Mouse (Mus musculus) regulatory T cell (primary cell): ENCODE results near the gene Tmem210.

Experiments used
- in situ Hi-C: fragments of 300-600 bp; cut with MboI, MseI; formaldehyde crosslinking; loops from one replicate; pipeline ENCODE4 v1.15.1; 2025; ENCODE audit warnings: high pct_unique_total_duplicates

The Tmem210 gene

DNA sequence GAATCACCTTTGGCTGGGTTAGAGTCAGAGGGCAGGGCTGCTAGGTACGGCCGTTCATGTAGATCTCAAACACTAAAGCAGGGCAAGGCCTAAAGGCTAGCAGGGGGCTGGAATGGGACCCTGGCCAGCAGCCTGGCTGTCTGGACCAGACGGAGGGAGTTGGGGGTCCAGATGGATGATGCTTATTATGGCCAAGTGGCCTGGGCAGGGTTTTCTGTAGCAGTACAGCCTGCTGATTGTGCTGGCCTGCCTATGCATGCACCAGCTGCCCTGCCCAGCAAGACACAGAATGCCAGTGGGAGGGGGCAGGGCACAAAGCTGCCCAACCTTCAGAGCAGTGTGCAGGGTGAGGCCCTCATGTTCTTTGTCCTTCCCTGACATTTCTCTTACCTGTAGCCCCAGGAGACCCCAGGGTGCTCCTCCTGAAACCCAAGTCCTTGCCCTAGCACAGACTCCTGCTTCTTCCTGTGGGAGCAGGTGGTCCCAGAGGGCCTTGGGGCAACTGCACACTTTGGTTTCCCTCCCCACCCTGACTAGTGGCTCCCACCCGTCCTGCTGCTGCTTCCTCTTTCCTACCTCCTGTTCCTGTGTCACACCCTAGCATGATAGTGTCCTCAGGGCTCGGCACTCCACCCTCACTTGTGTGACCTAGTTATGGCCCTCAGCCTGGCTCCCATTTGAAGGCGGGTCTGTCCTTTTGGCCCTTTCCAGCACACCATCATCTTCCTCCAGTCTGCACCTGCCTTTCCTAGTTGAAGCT is 21.9 kb upstream of the Tmem210 start:
- in situ Hi-C loops, result no loop called here

DNA sequence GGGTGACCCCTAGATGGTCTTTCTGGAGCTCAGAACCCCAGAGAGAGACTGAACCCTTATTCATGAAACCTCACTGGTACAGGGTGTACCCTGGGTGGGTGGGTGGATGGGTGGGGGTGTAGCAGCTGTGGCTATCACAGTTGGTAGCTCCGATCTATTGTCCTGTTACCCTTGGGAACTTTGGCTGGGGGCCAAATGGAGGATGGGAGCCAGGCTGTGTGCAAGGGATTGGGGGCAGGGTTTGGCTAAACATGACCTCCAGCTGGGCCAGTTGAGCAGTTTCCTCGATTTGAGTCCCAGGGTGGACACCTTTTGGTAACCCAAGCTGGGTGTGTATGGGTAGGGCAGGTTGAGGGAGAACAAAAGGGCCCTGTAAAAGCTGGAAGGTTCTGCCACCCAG is 21.2 kb upstream of the Tmem210 start:
- in situ Hi-C loops, result no loop called here

DNA sequence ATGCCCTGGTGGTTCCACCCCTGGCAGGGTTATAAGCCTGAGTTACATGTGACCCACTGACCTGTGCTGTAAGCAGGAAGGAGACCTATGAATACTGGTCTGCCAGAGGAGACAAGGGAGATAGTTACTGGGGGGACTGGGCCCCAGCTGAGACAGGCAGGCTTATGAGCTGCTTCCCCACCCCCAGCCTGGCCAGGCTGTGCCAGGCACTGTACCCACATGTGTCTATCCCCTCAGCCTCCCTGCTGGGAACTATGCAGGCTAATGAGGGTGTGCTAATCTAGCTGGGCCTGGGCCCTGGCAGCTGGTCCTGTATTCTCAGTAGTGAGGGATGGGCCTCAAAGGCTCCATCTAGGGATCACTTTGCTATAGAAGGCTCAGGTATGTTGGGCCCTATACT is 20.7 kb upstream of the Tmem210 start:
- in situ Hi-C loops, result no loop called here

DNA sequence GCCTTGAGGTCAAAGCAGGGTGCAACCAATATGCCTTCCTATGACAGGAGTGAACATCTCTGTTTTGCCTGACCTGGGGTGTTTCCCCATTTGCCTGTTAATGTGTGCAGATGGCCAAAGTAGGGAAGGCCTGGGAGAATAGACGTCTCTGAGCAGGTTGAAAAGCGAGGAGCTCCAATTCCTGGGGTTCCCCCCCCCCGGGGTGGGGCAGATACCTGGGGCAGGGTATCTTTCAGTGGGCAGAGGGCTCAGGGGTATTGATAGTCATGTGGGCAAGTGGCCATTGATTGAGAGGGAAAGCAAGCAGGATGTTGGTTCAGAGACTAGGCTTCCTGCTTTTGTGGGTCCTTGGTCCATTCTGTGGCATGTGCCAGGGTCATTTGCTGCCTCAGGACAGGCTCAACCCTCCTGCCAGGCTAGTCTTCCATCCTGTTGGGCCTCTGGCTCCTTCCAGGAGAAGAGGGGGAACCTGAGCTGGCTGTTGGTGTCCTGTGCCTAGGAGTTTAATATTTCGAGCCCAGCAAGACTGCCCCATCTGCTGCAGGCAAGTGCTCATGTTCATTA is 20.1 kb upstream of the Tmem210 start:
- in situ Hi-C loops, result no loop called here

DNA sequence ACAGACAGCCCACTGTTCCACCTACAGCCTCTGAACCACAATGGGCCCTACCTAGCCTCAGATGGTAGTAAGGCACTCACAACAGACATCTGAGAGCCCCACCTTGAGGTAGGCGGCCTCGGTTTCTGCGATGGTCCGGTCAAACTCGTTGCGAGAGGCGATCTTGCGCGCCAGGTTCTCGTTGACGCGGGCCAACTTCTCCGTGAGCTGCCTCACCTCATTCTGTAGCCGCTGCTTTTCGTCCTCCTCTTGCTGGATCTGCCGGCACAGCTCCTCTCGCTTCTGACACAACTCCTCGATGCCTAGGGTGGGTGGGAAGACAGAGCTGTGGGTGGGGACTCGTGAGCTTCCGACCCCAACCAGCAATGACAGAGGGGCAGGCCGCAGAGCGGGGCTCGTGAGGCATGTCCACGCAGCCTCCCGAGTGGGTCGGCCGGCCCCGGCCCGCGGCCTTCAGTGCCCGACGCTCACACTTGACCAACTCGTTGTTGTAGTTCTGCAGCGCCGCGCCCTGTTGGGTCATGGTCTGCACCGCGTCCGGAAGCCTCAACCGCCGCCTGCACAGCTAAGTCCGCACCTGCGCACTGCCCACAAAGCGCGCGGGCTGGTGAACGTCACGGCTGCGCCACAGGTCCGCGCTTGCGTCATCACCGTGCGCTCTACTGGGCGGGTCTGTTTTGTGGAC is 16.0 kb upstream of the Tmem210 start, which contains the start of the genes Ssna1 and Anapc2:
Gene Ssna1, minus strand, starts transcription at position 612 of the 685 bp plus-strand sequence.
Gene Anapc2, plus strand, starts transcription at position 652 of the 685 bp plus-strand sequence.
- in situ Hi-C loops, result no loop called here

DNA sequence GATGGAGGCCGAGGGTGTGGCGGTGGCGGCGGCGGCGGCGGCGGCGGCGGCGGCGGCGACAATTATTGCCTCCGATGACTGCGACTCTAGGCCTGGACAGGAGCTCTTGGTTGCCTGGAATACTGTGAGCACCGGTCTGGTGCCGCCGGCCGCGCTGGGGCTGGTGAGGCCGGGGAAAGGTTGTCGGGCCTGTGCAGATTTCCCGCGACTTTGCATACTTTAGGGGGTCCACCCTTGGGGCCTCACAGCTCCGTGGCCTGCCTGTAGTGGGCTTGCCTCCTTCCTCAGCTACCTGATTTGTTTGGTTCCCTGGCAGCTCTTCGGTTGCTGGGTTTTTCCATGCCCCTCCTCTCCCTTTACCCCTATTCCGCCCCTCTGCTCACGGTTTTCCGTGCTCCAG is 15.4 kb upstream of the Tmem210 start:
- in situ Hi-C loops, result no loop called here

DNA sequence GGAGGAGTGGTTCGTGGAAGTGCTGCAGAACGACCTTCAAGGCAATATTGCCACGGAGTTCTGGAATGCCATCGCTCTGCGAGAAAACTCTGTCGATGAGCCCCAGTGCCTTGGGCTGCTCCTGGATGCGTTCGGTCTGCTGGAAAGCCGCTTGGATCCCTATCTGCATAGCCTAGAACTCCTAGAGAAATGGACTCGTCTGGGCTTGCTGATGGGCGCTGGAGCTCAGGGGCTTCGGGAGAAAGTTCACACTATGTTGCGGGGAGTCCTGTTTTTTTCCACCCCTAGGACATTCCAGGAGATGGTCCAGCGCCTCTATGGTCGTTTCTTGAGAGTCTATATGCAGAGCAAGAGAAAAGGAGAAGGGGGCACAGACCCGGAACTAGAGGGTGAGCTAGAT is 14.9 kb upstream of the Tmem210 start:
- in situ Hi-C loops, result no loop called here

DNA sequence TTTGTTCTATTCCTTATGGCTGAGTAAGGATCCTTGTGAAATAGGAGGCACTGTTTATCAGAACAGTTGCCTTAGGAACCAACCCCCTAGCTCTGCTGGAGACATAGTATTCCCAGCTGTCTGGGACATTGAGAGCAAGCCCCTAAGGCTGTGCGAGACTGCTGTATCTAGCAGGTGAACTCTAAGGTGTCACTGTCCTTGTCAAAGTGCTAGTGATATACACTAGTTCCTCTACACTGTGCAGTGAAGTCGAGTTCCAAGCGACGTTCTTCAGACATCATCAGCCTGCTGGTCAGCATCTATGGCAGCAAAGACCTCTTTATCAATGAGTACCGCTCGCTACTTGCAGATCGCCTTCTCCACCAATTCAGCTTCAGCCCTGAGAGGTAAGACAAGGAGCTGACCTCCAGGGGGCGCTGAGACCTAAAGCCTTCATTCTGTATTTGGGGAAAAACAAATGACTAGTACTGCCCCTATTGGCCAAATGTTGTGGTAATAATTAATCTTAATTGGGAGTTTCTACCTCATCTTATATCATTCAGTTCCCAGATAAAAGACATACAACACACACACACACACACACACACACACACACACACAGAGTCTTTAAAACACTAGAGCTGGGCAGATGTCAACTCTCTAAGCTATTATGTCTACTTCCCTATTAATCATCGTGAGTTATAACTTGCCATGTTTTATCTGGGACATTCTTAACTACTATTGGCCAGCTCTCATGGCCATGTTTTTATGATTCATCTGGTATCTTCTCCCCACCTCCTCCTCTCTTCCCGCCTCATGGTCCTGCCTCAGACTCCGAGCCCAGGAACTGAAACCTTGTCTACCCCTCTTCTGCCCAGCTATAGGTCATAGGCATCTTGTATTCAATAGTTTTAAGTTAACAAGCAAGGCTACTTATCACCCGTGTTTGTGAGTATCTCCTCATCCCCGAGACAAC is 8.7 kb upstream of the Tmem210 start:
- in situ Hi-C loops, result no loop called here

DNA sequence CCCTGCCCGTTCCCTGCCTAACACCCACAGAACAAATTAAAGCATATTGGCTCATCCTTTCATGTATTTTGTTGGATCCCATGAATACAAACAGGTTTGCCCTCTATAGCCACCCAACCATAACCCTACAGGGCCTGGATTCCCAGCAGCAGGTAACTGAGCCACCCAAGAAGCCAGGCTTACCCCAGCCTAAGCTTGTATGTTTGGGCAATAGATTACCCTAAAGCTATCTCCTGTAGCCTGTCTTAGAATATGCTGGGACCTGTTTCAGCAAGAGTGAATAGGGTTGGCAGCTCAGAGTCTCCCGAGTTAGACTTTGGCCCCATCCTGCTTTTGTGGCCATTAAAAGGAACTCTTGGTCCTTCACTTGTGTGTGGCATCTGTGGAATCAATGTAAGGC is 2.4 kb upstream of the Tmem210 start:
- in situ Hi-C loops, result no loop called here

DNA sequence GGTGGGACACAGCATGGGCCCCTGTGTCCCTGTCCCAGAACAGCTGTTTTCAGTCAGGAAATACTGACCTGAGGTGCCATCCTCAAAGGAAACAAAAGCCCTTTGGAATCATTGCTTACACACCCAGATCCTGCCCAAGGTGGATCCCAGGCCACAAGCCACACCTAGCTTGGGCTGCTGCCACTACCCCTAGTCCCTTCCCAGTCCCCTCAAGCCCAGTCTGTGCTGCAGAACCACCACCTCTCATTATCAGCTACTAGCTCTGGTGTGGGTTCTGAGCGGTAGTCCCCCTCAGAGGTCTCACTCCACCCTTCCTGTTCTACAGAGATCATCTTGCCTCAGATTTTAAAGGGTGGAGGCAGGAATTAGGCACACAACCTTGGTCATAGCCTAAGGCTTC is 1.6 kb upstream of the Tmem210 start:
- in situ Hi-C loops, result no loop called here

DNA sequence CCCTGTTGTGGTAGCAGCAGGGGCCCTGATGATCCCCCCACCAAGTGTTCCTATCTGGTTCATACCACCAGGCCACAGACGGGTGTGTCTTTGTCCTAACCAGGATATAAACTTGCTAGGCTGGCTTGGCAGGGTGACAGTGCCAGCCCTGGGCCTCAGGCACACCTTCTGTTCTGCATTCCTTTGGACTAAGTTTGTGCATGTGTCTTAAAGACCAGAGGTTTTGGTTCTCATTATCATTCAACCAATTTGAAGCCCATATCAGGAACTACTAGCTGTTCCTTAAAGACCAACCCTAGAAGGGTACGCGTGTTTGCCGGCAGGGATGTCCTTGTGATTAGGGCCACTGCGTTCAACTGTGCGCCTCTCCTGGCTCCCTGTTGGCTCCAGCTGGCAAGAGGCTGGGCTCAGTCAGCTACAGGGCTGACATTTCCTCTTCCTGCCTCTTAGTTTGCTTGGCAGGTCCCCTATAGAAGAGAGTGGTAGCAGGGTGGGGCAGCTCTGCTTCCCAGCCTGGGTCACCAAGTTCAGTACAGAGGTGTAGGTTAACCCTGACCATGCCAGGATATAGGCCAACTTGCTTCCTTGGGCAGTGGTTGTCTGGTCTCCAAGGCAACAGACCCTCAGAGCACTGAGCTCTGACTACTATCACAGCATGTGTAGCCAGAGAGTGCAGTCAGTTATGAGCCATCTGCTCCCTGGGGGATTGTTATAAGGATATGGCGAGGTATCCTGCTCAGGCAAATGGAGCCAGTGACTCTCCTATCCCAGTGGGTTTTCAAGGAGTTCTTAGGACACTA is 908 bp upstream of the Tmem210 start:
- in situ Hi-C loops, result no loop called here

DNA sequence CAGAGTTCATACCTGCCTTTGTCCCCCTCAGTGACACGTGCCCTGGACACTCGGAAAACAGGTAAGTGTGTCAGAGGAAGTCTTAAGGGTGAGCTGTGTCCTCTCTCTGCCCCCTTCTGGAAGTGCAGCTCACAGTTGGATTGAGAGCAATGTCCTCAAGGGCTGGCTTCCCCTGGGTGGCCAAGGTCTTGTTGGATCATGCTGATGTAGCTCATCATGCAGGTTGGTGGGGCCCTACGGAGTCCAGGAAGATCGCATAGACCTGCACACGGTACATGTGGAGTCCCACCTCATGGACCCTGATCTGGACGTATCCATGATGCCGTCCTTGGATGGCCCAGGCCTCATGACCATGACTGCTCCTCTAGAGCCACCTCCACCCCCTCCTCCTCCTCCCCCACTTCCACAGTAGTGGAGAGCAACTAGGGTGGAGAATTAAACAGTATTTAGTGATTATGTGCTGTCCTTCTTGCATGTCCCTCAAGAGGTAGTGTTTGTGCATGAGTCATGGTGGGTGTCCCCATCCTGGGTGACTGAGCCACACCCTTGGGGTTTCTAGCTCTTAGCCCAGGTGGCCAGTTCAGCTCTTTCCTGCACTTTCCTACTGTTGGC is 895 bp downstream of the Tmem210 start:
- in situ Hi-C loops, result no loop called here

DNA sequence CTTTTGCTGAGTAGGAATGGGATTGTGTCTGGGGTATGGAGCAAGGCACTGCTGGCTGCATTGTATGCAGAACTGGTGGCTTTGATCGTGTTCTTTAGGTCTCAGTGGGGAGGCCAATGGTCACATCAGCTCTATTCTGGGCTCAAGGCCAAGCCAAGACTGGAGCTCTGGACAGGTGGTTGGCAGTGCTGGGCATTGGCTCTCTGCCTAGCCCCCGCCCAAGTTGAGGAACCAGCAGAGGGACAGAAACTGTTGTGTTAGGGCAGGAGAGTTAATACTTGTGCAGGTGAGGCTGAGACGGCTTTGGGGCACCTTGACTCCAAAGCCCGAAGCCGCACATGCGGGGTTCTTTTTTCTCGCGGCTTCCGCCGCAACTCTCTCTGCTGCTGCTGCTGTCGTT is 1.7 kb downstream of the Tmem210 start, which contains the start of gene Lrrc26:
Gene Lrrc26, plus strand, starts transcription at position 265 of the 400 bp plus-strand sequence.
- in situ Hi-C loops, result no loop called here

DNA sequence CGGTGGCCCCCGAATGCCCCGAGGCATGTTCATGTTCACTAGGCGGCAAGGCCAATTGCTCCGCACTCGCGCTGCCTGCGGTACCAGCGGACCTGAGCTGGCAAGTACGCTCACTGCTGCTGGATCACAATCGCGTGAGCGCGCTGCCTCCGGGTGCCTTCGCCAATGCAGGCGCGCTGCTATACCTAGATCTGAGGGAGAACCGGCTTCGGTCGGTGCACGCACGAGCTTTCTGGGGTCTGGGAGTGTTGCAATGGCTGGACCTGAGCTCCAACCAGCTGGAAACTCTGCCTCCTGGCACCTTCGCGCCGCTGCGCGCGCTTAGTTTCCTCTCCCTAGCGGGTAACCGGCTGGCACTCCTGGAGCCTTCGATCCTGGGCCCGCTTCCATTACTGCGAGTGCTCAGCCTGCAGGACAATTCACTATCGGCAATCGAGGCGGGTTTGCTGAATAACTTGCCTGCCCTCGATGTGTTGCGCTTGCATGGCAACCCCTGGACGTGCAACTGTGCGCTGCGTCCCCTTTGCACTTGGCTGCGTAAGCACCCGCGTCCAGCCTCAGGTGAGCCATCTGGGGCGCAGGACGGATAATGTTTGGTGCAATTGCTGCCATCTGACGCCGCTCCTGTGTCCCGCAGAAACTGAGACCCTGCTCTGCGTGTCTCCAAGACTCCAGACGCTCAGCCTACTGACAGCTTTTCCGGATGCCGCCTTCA is 2.3 kb downstream of the Tmem210 start:
- in situ Hi-C loops, result no loop called here

DNA sequence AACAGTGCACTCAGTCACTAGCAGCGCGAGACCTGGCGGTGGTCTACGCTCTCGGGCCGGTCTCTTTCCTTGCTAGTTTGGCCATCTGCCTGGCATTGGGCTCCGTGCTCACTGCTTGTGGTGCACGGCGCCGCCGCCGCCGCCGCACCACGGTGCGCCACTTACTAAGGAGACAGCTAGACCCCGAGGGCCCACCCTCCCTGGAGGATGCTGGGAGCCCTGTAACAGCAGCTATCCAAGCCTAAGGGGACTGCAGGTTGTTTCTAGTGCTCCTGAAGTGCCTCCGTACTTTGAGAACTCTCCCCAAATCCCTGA is 2.8 kb downstream of the Tmem210 start:
- in situ Hi-C loops, result no loop called here

DNA sequence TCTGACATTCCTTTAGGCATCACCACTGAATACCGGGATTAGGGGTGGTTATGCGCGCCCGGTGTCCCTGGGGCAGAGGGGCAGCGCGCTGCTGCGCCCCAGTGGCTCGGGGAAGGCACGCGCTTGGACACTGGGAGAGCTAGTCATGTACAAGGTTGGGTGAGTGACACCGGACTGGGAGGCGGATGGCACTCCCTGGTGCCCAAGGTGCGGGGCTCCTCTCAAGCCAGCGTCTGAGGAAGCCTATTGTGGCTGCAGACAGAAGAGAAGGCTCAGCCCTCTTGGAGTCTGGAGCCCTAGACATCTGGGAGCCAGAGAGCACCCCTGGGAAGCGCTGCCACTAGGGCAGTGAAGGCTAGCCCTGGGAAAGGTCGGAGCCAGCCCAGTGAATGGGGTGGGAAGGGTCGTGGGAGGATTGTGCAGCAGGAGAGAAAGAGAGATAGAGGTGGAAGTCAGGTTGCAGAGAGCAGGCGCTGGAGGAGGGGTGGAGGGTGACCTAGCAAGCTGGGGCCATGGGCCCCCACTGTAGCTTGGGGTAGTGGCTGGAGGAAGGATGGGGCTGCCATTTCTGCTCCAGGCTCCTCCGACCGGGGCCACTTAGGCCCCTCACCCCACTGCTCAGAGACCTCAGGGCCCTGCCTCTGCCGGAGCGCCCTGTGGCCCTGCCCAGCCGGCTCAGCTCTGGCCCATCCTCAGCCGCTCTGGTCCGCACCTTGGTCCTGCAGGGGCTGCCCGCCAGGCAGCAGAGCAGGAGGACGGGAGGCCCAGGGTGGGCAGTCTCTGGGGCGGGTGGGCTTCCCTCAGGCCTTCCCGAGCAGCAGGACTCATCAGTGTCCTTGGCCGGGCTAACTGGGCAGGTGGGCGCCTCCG is 3.5 kb downstream of the Tmem210 start:
- in situ Hi-C loops, result no loop called here

DNA sequence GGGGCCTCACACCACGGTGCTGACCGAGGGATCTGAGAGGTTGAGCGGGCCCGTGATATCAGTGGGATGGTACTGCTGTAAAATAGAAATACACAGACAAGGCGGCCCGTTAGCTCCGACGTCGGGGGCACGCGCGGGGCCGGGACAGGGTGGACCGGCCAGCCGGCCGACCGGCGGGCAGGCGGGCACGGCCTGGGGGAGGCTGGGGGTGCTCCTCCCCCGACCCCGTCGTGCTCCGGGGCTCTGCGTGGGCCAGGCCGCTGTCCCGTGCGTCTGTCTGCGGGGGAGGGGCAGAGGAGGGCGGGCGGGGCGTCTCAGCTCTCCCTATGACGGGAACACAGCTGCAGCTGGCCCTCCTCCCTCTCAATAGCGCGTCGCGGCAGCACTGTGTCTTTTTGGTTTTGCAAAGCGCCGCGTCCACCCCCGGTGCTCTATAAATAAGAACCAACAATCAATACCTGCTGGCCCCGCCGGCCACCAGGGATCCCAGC is 4.2 kb downstream of the Tmem210 start:
- in situ Hi-C loops, result no loop called here

DNA sequence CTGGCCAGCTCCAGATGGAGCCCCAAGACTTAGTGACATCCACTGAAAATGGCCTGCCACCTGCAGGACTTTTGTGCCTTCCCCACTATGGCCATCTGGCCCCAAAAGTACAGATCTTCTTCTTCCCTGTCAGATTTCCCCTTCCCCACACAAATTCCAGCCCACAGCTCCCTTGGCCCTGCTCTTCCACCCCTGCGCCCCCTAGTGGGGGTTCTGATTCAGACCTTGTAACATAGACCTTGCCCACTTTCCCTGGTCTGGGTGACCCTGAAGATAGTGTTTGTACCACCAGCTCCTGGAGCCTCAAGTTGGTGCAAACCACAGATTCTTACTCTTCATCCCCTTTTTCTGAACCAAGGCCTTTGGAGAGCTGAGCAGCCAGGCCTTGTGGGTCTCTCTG is 4.9 kb downstream of the Tmem210 start:
- in situ Hi-C loops, result no loop called here

DNA sequence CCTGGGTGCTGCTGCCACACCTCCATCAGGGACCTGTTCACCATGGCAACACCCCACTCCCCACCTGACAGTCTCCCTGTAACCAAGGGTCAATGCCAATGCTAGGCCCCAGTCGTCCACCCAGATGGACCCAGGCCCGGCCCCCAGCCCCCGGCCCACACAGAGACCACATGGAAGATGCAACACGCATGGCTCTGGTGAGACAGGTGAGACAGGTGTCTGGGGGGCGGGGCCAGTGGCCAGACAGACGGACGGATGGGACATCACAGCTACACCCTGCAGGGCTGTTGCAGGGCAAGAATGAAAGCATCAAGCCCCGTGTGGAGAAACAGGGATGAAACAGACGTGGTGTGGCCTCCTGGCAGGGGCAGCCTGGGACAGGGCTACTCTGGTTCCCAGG is 5.8 kb downstream of the Tmem210 start:
- in situ Hi-C loops, result no loop called here
